Mouse (Mus musculus) olfactory bulb, adult 2 months (tissue): ENCODE data around the gene Dapl1.

Experiments
- CTCF ChIP-seq: fragments of 200-500 bp; IDR thresholded peaks from 2 replicates; pipeline ENCODE4 v1.5.1; 2012; ENCODE audit warnings: low read depth, mild to moderate bottlenecking, low read length, moderate library complexity; ENCODE audit not compliant: insufficient read depth
- POLR2A ChIP-seq: fragments of 200-500 bp; IDR thresholded peaks from 2 replicates; pipeline ENCODE4 v1.6.1; 2012; ENCODE audit warnings: mild to moderate bottlenecking, low read depth, low read length, moderate library complexity; ENCODE audit not compliant: insufficient read depth

DNA sequence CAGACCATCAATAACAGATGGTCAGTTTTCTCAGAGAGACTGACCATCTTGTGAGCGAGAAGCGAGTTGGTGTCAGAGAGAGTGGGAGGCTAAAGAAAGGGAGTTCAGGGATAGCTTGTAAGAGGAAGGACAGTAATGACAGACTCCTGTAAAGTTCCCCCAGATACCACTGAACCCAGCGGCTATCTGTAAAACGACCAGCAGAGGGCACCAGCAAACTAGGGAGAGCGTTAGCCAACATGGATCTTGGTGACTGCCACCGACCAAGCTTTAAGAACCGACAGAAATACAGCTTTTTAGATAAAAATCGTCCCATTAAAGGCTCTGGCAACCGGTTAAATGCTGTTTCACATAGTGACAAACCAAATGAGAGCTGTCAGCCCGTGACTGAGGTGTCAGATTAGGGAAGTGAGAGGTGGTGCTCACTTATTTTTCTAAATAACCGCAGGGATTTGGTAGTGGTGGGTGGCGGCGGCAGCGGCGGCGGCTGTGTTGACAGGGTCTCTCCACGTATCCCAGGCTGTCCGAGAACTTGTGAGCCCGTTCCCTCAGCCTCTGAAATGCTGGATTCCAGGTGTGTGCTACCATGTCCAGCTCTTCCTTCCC is 37.7 kb downstream of the Dapl1 start:
- no peak for TF ChIP-seq CTCF
- no peak for TF ChIP-seq POLR2A
